ENCODE assay signal across 8 mouse cellular contexts in genomic region chr1:51288755-51289619, GRCm38 (mm10). TPM values are rescaled to one million over a fixed set of nuclear protein-coding genes. Genes with fewer than 3 reads are reported as not detected.
A peak's percentile ranks its signal among the peaks of the same experiment; 100 is the strongest.
DNase-seq lines count a peak whose midpoint lies in the region; ATAC-seq and TF ChIP-seq lines count a peak whose summit lies in the region.

Gene Cavin2, plus strand, starts transcription at chr1:51289126.

- POLR2A ChIA-PET in Patski (lab: Charles Lee), result interaction anchor here (0.6 to 1.5 kb wide), 3 partner anchors 113 to 165 kb away, joined by 3 to 4 read pairs (median 3); no protein-coding TSS in a partner anchor

- no peaks in the 10 kb centered on the region for H3K4me1 ChIP-seq in cortical plate, adult 2 months (ENCODE audit: control insufficient read depth, insufficient read depth, low read length)

- peak within 1 kb of the TSS; percentile 33 for H3K4me3 ChIP-seq in cortical plate, adult 2 months (ENCODE audit: insufficient read depth, low read length)

- CTCF ChIA-PET in Patski (lab: Charles Lee), result interaction anchor here (0.7 to 1.5 kb wide), 7 partner anchors 10 to 327 kb away, joined by 3 to 6 read pairs (median 3); no protein-coding TSS in a partner anchor

- H3K27me3 ChIP-seq in Patski, result no peaks in the 10 kb centered on the region

- peak; percentile 39 for DNase-seq in Patski (ENCODE audit: low read depth, low spot score)
- DNase-seq in heart, adult 18-20 months, result peak; percentile 87 to 92
- peak; percentile 61 to 71 for DNase-seq in kidney, adult 8-10 months
- DNase-seq in lung, postnatal 10 days, result peak; percentile 93
- peak; percentile 46 for DNase-seq in urinary bladder, adult 2 months (ENCODE audit: low spot score)

- peak; percentile 82 for ATAC-seq in Patski
- no peak for ATAC-seq in CD4-positive, CD25-positive, alpha-beta regulatory T cell, adult 4 months
- ATAC-seq in erythroid progenitor cell, adult 5-6 weeks (replicated peaks; ENCODE audit: low FRiP score, poor library complexity, severe bottlenecking), result no peak

- in situ Hi-C loops in Patski (cut with MboI; ENCODE audit: low pct_unique_long_range_greater_than_20kb), result no loop called here

- TF ChIP-seq POLR2A in cortical plate, adult 2 months (IDR thresholded peaks at IDR 0.05; ENCODE audit: extremely low read depth, insufficient read depth, low read length), result 0 out of 2 replicates have a peak, but pooled peaks have one; percentile 24

- H3K27ac ChIP-seq in cortical plate, adult 2 months (ENCODE audit: insufficient read depth, low read length), result peak within 1 kb of the TSS; percentile 92

- TF ChIP-seq CTCF in Patski (IDR thresholded peaks at IDR 0.05), result peak; percentile 29
- no peak for TF ChIP-seq CTCF in cortical plate, adult 2 months (IDR thresholded peaks at IDR 0.05; ENCODE audit: extremely low read depth, insufficient read depth, low read length)

RNA-seq across cellular contexts. Expression of gene Cavin2, which starts in this region (rescaled TPM):
- polyA plus RNA-seq in Patski (2021), result 17.6 TPM
- polyA plus RNA-seq in cortical plate, adult 2 months (2012; rRNA removed), result 9.3 and 10.5 TPM in 2 replicates
- total RNA-seq in heart, adult 18-20 months (2021), result 100 to 1,000 TPM; 107 to 112 TPM
- polyA plus RNA-seq in urinary bladder, adult 2 months (2012; rRNA removed), result 99.9 and 102 TPM in 2 replicates
- not detected for polyA plus RNA-seq in CD4-positive, CD25-positive, alpha-beta regulatory T cell, adult 4 months (2017; shearing (Covaris generic))
- total RNA-seq in erythroid progenitor cell, adult 5-6 weeks (2015; ENCODE audit: low replicate concordance), result 0.36 and 0.84 TPM in 2 replicates
- total RNA-seq in erythroid progenitor cell, adult 5-6 weeks (2017; ENCODE audit: low replicate concordance), result 0.61 and 1.2 TPM in 2 replicates

Comparison
In these comparisons a context has a peak if more than half of its experiments do, and no peak if none do; other contexts are left out.
1. RNA of gene Cavin2 (total RNA-seq): 107 to 112 TPM in heart, adult 18-20 months; 0.36 to 1.2 TPM in erythroid progenitor cell, adult 5-6 weeks; every median in the first group is over 10 times any median in the second.
2. DNase-seq: peak in every context shown above with its lines; median percentile 93 in lung, postnatal 10 days; 90 in heart, adult 18-20 months; 66 in kidney, adult 8-10 months; 46 in urinary bladder, adult 2 months; 39 in Patski.